Mouse (Mus musculus) hindlimb bud, embryonic 11.5 days (tissue): ENCODE results near the gene Rpap3.
"Not testable (repeated sequence)": the region's sequence is repeated elsewhere in the genome, so short reads cannot be mapped to it uniquely, and the experiment has no call there.

Source experiments
- DNase-seq: peaks from one replicate; pipeline ENCODE4 v3.0.0-alpha.2; 2012; ENCODE audit warnings: low read depth, low spot score; ENCODE audit errors: extremely low spot score

Gene Rpap3

DNA sequence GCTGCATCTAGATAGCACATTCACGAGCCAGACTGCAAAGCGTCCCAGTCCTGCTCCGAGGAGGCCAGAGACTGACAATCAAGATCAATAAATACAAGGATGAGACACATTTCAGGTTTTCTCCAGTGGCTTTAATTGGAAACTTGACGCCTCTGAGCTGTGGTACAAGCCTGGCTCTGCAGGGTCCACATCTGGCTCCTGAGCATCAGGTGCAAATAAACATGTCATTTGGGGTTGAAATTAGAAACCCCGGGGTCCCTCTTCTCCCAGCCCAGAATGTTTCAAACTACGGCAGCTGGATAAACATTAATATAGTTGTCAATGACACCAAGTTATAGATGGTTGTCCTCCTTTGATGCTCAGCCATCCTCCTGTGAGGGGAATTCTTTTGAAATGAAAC lies 5.3 kb upstream of the Rpap3 start:
- DNase-seq = no peak

- DNase-seq = no peak
Observed at GRCm38 (mm10) chr15:97696616-97697015, 9.0 kb downstream of the Rpap3 start.

- DNase-seq = no peak
Observed at GRCm38 (mm10) chr15:97693411-97693810, 12.2 kb downstream of the Rpap3 start.

DNA sequence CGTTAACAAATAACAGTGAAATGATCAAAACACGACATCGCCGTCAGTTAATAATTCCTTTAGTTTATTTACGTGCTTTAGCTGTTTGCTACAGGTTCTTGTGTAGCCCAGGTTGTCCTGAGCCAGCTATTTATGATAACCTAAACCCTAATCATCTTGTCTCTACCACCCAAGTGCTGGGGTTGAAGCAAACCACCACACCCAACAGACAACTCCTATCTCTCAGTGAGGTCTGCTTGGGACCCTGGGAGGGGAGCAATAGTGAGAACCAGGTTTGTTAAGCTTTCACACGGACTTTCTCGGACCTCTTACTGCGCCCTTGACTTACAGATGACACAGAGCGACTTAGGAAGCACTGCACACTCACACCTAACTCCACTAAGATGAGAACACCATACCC lies 21.5 kb downstream of the Rpap3 start:
- no peak for DNase-seq

DNA sequence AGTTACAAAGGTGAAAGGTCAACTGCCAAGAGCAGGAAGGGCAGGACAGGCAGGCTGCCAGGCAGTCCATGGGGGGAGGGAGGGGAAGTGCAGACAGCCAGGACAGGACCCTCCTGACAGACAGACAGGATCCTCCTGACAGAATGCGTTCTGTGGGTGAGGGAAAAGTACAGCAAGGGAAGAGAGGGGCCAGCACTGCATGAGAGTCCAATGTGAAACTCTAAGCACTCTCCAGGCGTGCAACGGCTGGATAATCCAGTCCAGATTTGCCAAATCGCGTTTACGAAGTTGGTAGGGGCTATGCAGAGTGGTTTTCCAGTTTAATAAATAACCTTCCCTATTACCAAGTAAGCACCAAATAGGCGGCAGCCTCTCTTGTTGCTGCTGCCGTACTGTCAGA lies 23.6 kb downstream of the Rpap3 start:
- DNase-seq = no peak

DNA sequence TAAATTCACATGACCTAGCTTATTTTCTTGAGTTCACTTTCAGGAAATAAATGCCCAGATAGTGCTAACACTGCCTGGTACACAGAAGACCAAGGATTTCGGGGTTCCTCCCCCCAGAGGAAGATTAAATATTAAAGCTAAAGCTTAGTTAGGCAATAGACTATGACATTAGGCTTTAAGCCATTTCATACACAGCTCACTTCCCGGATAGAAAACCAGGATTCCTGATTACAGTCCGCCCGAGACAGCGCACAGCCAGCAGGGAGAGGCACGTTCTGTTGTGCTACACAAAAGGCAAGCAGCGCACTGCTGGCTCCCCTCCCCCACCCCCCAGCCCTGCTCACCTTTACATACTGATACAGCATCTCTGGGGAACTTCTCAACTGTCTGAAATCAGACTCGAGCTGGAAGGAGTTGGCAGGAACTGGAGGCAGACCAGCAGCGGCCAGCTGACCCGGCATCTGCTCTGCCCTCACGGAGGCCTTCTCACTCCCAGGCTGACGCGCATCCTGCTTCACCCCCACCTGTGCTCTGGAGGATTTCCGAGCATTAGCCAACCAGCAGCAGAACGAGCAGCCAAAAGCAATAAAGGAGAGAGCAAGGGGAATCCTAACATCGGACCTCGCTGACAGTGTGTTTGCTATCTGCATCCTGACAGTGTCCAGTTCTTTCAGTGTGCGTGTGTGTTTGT lies 25.5 kb downstream of the Rpap3 start:
- no peak for DNase-seq

GRCm38 (mm10) chr15:97677341-97677740 lies 28.3 kb downstream of the Rpap3 start:
- DNase-seq = no peak

- DNase-seq = no peak
Observed at GRCm38 (mm10) chr15:97675927-97676326, 29.7 kb downstream of the Rpap3 start.

DNA sequence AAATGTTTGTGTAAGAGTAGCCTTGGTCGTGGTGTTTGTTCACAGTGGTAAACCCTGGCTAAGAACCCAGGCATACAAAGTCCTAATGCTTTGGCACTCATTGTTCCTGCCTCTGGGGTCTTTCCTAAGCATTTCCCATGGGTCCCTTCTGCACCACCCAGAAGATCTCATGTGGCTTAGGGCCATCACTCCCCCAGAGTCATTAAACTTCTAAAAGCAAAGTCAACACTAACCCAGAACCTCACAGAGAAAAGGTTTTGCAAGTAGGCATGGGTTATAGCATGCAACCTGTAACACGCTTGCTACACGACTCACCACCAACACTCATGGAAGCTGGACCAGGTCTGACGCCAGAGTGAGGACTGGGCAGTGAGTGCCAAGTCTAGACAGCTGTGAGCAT lies 31.2 kb downstream of the Rpap3 start:
- DNase-seq = no peak

DNA sequence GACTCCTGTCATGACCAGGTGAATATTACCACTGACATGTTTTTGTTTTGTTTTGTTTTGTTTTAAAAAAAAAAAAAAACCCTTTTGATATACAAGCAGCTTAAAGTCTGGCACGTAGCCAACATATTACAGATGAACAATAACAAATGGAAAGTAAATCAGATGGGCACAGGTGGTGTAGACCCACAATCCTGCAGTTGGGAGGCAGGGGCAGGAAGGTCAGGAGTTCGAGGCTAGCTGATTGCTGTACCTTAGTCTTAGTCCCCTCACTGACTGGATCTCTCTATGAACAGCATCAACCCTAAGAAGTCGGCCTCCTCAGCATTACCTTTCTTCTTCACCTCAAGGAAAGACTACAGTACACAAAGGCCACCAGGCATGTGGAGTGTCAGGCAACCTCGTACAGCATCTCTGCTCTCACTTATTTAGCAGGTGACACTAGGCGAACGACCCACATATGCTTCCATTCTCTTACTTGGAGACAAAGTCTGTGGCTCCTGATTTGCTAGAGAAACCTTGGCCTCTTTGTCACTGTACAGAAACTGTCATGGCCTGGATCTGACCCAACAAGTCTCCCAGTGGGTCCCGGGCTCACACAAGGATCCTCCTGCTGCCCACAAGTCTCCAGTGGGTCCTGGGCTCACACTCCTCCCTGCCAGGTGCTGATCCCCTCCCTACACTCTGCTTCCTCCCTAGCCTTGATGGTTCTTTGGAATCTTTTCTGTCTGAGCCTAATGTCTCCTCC lies 32.2 kb downstream of the Rpap3 start:
- DNase-seq = no peak

- DNase-seq = no peak
Observed at GRCm38 (mm10) chr15:97672211-97672765, 33.3 kb downstream of the Rpap3 start.

DNA sequence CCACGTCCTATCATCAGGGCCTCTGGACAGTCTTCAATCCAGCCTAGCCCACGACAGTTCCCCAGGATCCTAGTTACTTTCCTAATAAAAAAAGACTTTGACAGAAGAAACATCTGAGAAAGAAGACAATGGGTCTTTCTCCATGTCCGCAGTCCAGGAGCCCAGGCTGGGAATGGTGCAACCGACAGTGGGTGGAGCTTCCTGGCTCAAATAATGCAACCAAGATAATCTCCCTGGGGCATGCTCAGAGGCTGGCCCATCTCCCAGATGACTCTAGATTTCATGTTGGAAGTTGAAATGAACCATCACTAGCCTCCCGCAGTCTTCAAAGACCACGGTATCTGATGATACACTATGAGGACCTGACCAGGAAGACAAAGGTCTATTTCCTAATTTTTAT lies 35.1 kb downstream of the Rpap3 start:
- no peak for DNase-seq

DNA sequence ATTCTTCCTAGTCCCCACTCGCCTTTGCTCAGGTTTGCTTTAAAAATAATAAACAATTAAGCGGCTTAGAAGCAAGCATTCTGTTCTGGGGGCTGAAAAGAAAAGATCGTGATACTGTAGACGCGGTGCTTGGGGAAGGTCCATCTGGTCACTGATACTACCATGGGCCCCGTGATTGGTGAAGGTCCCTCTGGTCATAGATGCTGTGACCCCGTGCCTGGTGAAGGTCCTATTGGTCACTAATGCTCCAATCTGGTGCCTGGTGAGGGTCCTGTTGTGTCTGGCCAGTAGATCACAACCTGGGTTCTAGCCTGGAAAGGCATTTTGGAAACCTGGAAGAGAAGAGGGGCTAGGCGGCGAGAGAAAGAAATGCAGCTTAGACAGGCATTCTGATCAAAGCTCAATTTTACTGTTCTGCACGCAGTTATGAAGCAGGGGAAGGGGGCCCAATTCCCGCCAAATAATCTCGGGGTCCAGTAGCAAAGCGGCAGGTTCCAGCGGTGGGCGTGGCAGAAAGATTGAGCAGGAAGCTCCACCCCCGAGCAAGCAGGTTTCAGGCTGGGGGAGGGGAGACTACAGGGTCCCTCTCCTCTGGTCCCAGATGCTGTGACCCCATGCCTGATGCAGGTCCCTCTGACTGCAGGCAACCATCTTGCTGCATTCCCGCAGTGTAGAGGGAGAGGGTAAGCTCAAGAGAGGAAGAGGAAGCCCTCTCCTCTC lies 37.3 kb downstream of the Rpap3 start:
- DNase-seq = not testable (repeated sequence)

GRCm38 (mm10) chr15:97667437-97667836 lies 38.2 kb downstream of the Rpap3 start:
- peak; percentile 76 for DNase-seq

- no peak for DNase-seq
Observed at GRCm38 (mm10) chr15:97666457-97666770, 39.2 kb downstream of the Rpap3 start.

- no peak for DNase-seq
Observed at GRCm38 (mm10) chr15:97665770-97666456, 39.7 kb downstream of the Rpap3 start.

DNA sequence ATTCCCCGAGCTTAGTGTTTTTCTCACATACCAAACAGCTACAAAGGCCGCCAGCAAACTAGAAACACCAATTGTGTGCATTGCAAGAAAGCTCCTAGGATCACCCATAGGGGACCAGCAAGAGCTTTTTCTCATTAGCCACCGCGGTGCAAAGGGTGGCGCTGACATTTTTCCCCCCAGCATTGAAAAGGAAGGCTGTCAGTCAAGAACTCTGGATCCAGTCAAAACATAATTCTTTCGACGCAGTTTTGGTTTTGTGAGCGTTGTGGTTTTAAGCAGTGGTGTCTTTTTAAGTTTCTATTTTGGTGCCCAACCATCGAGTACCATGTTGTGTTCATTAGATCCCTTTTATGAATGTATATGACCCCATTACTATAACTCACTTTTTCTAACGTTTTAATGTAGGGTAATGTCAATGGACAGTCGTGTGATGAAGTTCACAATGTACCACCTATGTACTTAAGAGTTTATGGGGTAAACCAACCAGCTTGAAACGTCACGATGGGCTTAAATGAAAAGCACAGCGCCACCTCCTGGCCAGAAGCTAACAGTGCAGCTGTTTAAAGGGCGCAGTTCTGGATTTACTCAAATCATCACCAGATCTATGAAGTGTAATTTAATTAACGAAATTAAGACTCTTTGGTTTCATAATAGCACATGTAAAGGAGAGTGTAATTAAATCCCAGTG lies 40.5 kb downstream of the Rpap3 start:
- no peak for DNase-seq

DNA sequence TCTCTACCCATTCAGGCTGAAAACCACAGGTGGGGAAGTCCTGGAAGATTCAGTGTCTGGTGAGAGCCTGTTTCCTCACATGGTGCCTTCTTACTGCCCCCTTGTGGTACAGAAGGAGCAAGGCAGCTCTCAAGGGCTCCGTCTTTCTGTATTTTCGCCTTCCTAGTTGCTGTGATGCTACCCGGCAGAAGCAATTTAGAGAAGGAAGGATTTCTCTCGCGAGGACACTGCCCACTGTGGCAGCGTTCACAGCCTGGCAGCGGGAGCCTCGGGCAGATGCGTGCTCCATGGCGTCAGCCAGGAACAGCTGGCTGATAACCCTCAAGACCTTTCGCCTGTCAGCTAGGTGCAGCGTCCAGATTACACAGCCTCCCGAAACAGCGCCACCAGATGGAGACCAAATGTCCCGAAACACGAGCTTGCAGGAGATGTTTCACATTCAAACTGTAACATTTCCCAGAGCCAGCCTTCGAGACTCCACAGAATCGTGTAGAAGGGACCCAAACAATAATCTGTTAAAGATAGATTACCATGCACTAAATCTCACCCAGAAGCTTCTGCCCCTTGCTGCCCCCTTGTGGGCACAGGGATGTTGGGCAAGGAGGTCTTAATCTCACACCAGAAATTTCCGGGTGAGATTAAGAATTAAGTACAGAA lies 41.7 kb downstream of the Rpap3 start:
- DNase-seq = peak; percentile 64

DNA sequence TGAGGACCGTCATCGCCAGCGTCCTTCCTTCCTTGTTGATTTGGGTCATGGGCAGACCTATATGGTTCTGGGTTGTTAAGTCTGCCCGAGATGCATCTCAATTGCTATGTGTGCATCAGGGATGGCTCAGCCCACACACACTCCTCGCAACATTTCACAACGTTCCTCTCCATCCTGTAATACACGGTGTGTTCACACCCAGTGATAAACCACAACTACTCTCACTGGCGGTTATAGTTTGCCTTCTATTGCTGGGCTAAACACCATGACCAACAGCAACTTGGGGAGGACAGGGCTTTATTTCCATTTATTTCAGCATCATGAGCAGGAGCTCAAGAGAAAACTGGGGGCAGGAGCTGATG lies 46.9 kb downstream of the Rpap3 start:
- no peak for DNase-seq
